Mouse (Mus musculus): ENCODE data around the gene Slc31a1.

GRCm38 (mm10) chr4:62328941-62329660 lies 31.4 kb upstream of the Slc31a1 start:
- TF ChIP-seq POLR2A (IDR thresholded peaks at IDR 0.05; ENCODE audit: borderline replicate concordance, extremely low read depth, low read depth, low read length) (no peak), CTCF (IDR thresholded peaks at IDR 0.05; ENCODE audit: insufficient read depth, low read length) (no peak)

Data from lung, adult 2 months (tissue).